Mouse (Mus musculus) heart, postnatal 0 days (tissue): ENCODE data around the gene Spata20. TPM values are rescaled to one million over a fixed set of nuclear protein-coding genes. Genes with fewer than 3 reads are reported as not detected.
A peak's percentile ranks its signal among the peaks of the same experiment; 100 is the strongest.

Source experiments
- ATAC-seq: fragments of 200-750 bp; cut with Nextera tagmentation; 2 replicates; pipeline ENCODE4 v1.8.0; 2017; ENCODE audit warnings: low read depth, moderate number of reproducible peaks, moderate library complexity; ENCODE audit not compliant: insufficient read depth
- DNase-seq: peaks from one replicate; pipeline ENCODE4 v3.0.0-alpha.2; 2016; ENCODE audit warnings: low spot score
- H3K27ac ChIP-seq: fragments of 300-500 bp; sonication (generic); 2 replicates; pipeline ENCODE4 v1.5.1; 2014; ENCODE audit warnings: low read depth, mild to moderate bottlenecking
- H3K27me3 ChIP-seq: fragments of 300-500 bp; sonication (generic); 2 replicates; pipeline ENCODE4 v1.6.1; 2014; ENCODE audit warnings: low read length, mixed read lengths; ENCODE audit not compliant: control insufficient read depth, insufficient read depth
- H3K36me3 ChIP-seq: fragments of 300-500 bp; sonication (generic); replicated peaks from 2 replicates; pipeline ENCODE4 v1.6.1; 2014; ENCODE audit warnings: low read length, mixed read lengths; ENCODE audit not compliant: control insufficient read depth, insufficient read depth
- H3K4me1 ChIP-seq: fragments of 300-500 bp; sonication (generic); 2 replicates; pipeline ENCODE4 v1.6.1; 2014; ENCODE audit warnings: antibody characterized with exemption; ENCODE audit not compliant: control insufficient read depth, insufficient read depth
- H3K4me2 ChIP-seq: fragments of 300-500 bp; sonication (generic); 2 replicates; pipeline ENCODE4 v1.6.1; 2014; ENCODE audit warnings: low read depth, mild to moderate bottlenecking, low read length, moderate library complexity
- H3K4me3 ChIP-seq: fragments of 300-500 bp; sonication (generic); 2 replicates; pipeline ENCODE4 v1.5.1; 2014; ENCODE audit warnings: low read depth, low read length
- H3K9ac ChIP-seq: fragments of 300-500 bp; sonication (generic); replicated peaks from 2 replicates; pipeline ENCODE4 v1.6.1; 2014; ENCODE audit warnings: low read depth, low read length, mixed read lengths
- H3K9me3 ChIP-seq: fragments of 300-500 bp; sonication (generic); replicated peaks from 2 replicates; pipeline ENCODE4 v1.6.1; 2016; ENCODE audit warnings: low read length; ENCODE audit not compliant: control insufficient read depth
- CTCF ChIP-seq: IDR thresholded peaks from 2 replicates; pipeline ENCODE4 v1.5.1; 2016; ENCODE audit warnings: antibody characterized with exemption, control low read depth, low read depth
- EP300 ChIP-seq: IDR thresholded peaks from 2 replicates; pipeline ENCODE4 v1.6.1; 2016; ENCODE audit warnings: antibody characterized with exemption, low read depth
- WGBS: fragments of 180-500 bp; shearing (Covaris S2); extraction: QIAGEN DNeasy Blood & Tissue Kit; methylation state at CpG from one replicate; pipeline ENCODE4 v1.1.7; 2014; 5-methylcytosine and 5-hydroxymethylcytosine counted together
- polyA plus RNA-seq: library from polyadenylated mRNA; unstranded; fragments of >200 nt; fragmentation: Nextera tagmentation; extraction: Ambion mirVana; gene quantifications from 2 replicates; pipeline ENCODE4 v1.2.1, GENCODE M21; 2015
- total RNA-seq: library from RNA; depleted of rRNA; stranded (reverse); fragments of >200 nt; gene quantifications from 2 replicates; pipeline ENCODE4 v1.2.3, GENCODE M21; 2014; ENCODE audit warnings: low replicate concordance

The Spata20 gene
- total and polyA plus RNA-seq, 2 experiments from 2014 or later, result 0.56 TPM; not detected in 1

GRCm38 (mm10) chr11:94499035-94499434 lies 13.1 kb upstream of the Spata20 start:
- TF ChIP-seq CTCF, result no peak
- no peak for TF ChIP-seq EP300
- Histone ChIP-seq H3K9ac (peak overlapping the region; percentile 64), H3K27ac (peak overlapping the region; percentile 92), H3K4me2 (peak overlapping the region; percentile 74), H3K4me1 (peaks cover 28% of the 10 kb centered on the region), H3K36me3 (0 out of 2 replicates have a peak, but pooled peaks cover 7% of the 10 kb centered on the region), H3K27me3 (0 out of 2 replicates have a peak, but pooled peaks cover 2% of the 10 kb centered on the region), H3K9me3 (no peaks in the 10 kb centered on the region), H3K4me3 (peak overlapping the region; percentile 56)
- ATAC-seq, result peak; percentile 9; the same call in 1 of the 2 replicates
- DNase-seq, result no peak
- 0% methylated on average over 2 of the region's 2 CpGs for WGBS

GRCm38 (mm10) chr11:94498093-94498996 lies 12.4 kb upstream of the Spata20 start:
- peak; percentile 21; the same call in 1 of the 2 replicates for ATAC-seq

DNA sequence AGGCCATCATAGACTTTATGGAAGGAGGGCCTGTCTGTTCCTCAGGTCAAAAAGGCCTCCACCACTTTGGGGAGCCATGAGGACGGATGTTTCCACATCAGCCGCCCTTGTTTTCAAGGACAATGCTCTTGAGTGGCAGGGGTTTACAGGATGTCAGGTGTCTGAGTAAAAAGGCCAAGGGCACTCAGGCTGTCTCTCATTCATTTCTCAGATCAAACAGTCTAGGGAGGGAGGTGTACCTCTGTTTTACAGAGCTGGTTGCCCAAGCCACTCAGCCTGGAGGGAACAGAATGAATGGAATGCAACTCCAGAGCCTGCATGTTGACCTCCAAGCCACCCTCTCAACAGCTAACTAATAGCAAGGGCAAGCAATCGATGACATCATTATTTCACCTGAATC lies 9.4 kb upstream of the Spata20 start:
- H3K4me1 ChIP-seq, result peaks cover 25% of the 10 kb centered on the region
- TF ChIP-seq EP300 (0 out of 2 replicates have a peak, but pooled peaks have one; percentile 43), CTCF (no peak)

More at GRCm38 (mm10) chr11:94498093-94498996, 12.4 kb upstream of the Spata20 start:
- WGBS, result 14% methylated on average over 19 of the region's 19 CpGs
- peak overlapping the region; percentile 56 for H3K4me3 ChIP-seq
- no peak for TF ChIP-seq EP300
- no peak for TF ChIP-seq CTCF
- DNase-seq, result no peak
- 0 out of 2 replicates have a peak, but pooled peaks cover 14% of the 10 kb centered on the region for H3K36me3 ChIP-seq
- H3K9ac ChIP-seq, result peak overlapping the region; percentile 64
- H3K4me1 ChIP-seq, result peaks cover 28% of the 10 kb centered on the region
- peak overlapping the region; percentile 74 for H3K4me2 ChIP-seq
- H3K27ac ChIP-seq, result peak overlapping the region; percentile 92
- no peaks in the 10 kb centered on the region for H3K9me3 ChIP-seq
- no peaks in the 10 kb centered on the region for H3K27me3 ChIP-seq

DNA sequence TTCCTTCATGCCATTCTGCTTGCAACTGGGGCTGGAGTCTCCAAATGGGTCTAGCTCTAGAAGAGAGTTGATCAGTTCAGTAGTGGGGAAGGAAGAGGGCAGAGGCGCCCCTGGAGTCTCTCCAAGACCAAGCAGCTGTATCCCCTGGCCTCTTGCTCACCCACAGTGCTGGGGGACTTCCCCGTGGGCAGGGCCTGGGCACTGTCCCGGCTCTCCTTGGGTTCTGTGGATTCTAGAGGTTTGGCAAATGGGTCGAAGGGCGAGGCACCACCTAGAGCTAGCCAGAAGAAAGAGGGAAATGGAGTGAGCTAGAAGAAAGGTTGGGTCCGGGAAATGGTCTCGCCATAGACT lies 5.7 kb upstream of the Spata20 start:
- WGBS, result 68% methylated on average over 6 of the region's 7 CpGs
- Histone ChIP-seq H3K36me3 (peaks cover 41% of the 10 kb centered on the region), H3K4me3 (no peak overlapping the region), H3K4me2 (no peak overlapping the region), H3K27me3 (0 out of 2 replicates have a peak, but pooled peaks cover 4% of the 10 kb centered on the region), H3K27ac (no peak overlapping the region), H3K9ac (no peak overlapping the region), H3K4me1 (peaks cover 10% of the 10 kb centered on the region), H3K9me3 (no peaks in the 10 kb centered on the region)
- no peak for DNase-seq
- no peak for TF ChIP-seq CTCF
- TF ChIP-seq EP300, result no peak
- ATAC-seq, result no peak

More for the DNA sequence above, 9.4 kb upstream of the Spata20 start:
- Histone ChIP-seq H3K36me3 (peaks cover 41% of the 10 kb centered on the region), H3K4me2 (no peak overlapping the region), H3K9ac (no peak overlapping the region), H3K9me3 (no peaks in the 10 kb centered on the region), H3K27ac (peak overlapping the region; percentile 81), H3K4me3 (no peak overlapping the region), H3K27me3 (0 out of 2 replicates have a peak, but pooled peaks cover 3% of the 10 kb centered on the region)
- 36% methylated on average over 3 of the region's 3 CpGs for WGBS
- ATAC-seq, result peak; percentile 55
- DNase-seq, result peak; percentile 69

DNA sequence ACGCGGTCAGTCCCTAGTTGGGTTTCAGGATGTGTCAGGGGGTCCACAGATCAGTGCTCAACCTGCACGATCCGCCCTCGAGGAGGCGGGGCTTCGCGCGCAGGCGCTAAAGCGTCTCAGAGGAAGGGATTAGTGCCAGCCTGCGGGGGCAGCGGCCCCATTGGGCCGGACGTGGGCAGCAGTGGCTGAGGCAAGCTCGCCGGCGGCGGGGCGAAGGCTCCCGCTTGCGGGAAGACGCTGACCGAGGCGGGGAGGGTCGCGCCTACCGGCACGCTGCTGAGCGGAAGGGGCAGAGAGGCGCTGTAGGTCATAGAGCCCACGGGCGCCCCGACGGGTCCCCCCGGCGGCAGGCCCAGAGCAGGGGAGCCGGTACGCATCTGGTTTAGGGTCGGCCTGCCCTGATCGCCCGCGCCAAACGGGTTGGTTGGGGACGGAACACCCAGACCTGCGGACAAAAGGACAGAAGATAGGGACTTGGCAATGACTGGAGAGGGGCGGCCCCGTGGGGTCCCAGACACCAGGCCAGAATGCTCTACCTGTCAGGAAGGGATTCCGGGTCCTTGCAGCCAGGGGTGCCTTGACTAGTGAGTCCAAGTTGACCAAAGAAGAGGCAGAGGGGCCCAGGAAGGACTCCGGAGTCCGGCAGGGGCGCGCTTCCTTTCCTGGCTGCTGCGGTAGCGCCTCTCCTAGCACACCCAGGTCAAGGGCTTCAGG lies 5.2 kb upstream of the Spata20 start:
- Histone ChIP-seq H3K4me2 (peak overlapping the region; percentile 56), H3K9me3 (no peaks in the 10 kb centered on the region), H3K27ac (no peak overlapping the region), H3K4me3 (peak overlapping the region; percentile 37), H3K4me1 (peaks cover 10% of the 10 kb centered on the region), H3K36me3 (peaks cover 38% of the 10 kb centered on the region), H3K9ac (0 out of 2 replicates have a peak overlapping the region, but pooled peaks have one; percentile 29), H3K27me3 (0 out of 2 replicates have a peak, but pooled peaks cover 7% of the 10 kb centered on the region)
- TF ChIP-seq EP300 (no peak), CTCF (no peak)
- ATAC-seq (no peak), DNase-seq (no peak)
- 24% methylated on average over 52 of the region's 55 CpGs for WGBS
